Mouse (Mus musculus) C2C12 (cell line): ENCODE results near the gene Atp6v0d1.

ENCODE experiments used
- CEBPB ChIP-seq: IDR thresholded peaks from one replicate; pipeline ENCODE4 v1.6.1; 2011; ENCODE audit warnings: low read depth, mild to moderate bottlenecking, control low read depth, moderate library complexity
- CTCF ChIP-seq: IDR thresholded peaks from one replicate; pipeline ENCODE4 v1.5.1; 2011; ENCODE audit not compliant: control insufficient read depth, insufficient read depth, insufficient read length
- FOSL1 ChIP-seq: IDR thresholded peaks from one replicate; pipeline ENCODE4 v1.8.0; 2011; ENCODE audit warnings: mild to moderate bottlenecking, low read length; ENCODE audit not compliant: poor library complexity, insufficient read depth, severe bottlenecking
- MAX ChIP-seq: IDR thresholded peaks from one replicate; pipeline ENCODE4 v1.6.1; 2011; ENCODE audit warnings: mild to moderate bottlenecking, control low read depth
- USF1 ChIP-seq: IDR thresholded peaks from one replicate; pipeline ENCODE4 v1.6.1; 2011; ENCODE audit warnings: low read depth, mild to moderate bottlenecking, control low read depth, moderate library complexity

DNA sequence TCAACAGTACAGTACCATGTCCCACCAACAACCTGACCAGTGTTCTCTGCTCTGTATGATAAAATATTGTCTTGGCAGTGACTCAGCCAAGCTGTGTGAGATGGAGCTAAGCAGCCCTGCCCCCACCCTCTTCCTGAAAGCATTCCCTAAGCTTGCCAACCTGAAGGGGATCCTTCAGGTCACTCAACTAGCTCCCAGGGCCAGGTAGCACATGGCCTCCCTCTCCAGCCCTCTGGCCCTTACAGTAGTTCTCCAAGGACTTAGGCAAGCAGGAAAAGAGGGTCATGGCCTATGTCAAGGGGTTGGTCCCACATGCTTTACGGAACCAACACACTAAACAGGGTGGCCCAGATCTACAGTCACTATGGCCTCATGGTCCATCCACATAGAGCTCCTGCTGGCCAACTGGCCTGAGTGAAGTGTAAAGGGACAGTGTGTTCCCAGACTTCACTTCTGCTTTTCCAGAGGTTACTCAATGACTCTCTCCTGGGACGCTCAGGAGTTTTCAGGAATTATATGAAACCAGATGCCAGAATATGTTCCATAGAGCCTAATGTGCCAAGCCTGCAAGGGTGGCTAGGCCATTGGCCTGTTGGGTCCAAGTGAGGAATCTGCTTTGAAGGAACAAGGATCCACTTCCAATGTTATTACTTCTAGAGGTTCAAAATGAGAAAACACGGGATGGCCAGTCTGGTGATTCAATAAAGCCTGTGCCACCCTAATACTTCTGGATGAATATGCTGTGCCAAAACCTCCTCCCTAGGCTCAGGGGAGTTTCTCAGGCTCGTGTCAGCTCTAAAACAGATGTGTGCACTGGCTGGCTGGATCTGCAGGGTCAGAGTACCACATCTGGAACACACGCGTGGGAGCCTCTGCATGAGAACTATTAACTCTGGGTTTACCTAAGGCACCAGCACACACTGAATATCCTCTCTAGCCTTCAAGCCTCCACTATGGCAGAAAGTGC, 19.2 kb downstream of the Atp6v0d1 start:
- no peak for TF ChIP-seq CTCF
- TF ChIP-seq CEBPB = no peak
- no peak for TF ChIP-seq MAX
- no peak for TF ChIP-seq USF1
- no peak for TF ChIP-seq FOSL1
